Mouse (Mus musculus) lung, postnatal 0 days (tissue): ENCODE measurements around the gene Cap2.

Experiments used
- CTCF ChIP-seq: IDR thresholded peaks from 2 replicates; pipeline ENCODE4 v1.5.1; 2016; ENCODE audit warnings: antibody characterized with exemption, mild to moderate bottlenecking
- EP300 ChIP-seq: IDR thresholded peaks from 2 replicates; pipeline ENCODE4 v1.6.1; 2016; ENCODE audit warnings: antibody characterized with exemption, mild to moderate bottlenecking, control low read depth

GRCm38 (mm10) chr13:46690559-46691241, 189.1 kb downstream of the Cap2 start:
- TF ChIP-seq CTCF = no peak
- no peak for TF ChIP-seq EP300
